Mouse (Mus musculus): ENCODE results near the gene Dapk1.

Gene Dapk1

GRCm38 (mm10) chr13:60662493-60663177 is 60.9 kb downstream of the Dapk1 start:
- DNase-seq (ENCODE audit: extremely low spot score, low spot score): no peak

- no peak for DNase-seq (ENCODE audit: extremely low spot score, low spot score)
Observed at GRCm38 (mm10) chr13:60664058-60664457, 62.3 kb downstream of the Dapk1 start.

DNA sequence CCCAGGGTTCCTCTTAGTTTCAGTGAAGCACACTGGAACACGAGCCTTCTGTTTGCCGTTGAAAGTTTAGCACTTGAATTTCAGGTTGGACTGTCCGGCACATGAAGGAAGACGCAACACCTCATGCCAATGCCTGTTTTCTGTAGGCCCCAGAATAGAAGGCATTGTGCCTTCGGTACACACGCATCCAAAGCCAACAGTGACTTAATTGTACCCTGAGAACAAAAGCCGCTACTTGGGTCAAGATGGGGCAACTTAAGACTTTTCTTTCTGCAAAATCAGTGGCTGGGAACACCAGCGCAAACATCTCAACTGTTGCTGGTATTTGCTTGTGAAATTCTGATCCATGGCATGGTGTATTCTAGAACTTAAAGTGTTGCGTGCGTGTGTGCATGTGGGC is 63.1 kb downstream of the Dapk1 start:
- DNase-seq (ENCODE audit: extremely low spot score, low spot score): no peak

DNA sequence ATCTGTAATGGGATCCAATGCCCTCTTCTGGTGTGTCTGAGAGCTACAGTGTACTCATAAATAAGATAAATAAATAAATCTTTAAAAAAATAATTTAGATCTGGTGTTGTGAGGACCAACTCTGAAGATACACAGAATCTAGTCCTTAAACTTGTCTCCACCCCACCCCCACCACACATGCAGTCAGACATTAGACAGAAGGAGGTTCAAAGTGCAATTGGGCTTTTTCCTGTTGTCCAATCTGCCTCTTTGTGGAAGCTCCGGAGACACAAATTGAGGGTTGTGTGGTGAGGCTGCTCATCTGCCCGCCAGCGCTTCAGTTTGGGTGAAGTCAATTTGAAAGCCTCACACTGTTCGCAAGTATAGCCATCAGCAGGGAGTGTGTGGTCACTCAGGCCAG is 63.7 kb downstream of the Dapk1 start:
- DNase-seq (ENCODE audit: extremely low spot score, low spot score): no peak

DNA sequence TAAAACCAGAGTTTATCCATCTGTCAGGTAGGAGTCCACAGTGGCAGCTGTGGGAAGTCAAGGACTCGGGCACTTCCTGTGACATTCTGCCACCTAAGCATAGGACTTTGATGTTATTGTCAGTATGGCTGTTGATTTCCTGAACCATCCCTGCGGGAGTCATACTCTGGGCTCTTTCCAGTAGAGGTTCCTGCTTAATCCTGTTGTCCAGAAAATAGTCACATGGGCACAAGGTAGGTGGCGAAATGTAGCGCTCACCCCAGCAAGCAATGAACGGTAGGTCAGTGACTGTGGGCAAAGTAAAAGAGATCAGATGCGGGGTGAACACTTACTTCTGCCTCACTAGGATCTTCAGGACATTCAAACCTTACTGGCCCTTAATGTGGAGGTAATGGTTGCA is 66.3 kb downstream of the Dapk1 start:
- DNase-seq (ENCODE audit: extremely low spot score, low spot score): no peak

DNA sequence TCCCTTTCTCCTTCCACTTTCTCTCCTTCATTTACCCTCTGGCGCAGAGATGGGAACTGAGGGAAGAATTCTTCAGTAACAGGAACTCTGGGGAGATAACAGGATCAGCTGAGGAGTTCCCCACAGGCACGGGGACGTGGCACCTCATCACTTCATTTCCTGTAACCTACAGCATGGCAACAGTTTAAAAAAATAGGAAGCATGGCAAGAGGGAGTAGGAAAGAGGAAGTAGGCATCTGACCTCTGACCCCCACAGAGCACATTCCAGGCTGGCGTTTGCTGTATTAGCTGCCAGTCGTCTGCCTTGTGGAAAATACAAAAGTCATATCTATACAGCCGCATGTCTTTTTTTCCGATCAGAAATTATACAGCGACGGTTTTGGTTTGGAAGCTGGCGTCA is 68.9 kb downstream of the Dapk1 start:
- DNase-seq (ENCODE audit: extremely low spot score, low spot score): peak; percentile 19

GRCm38 (mm10) chr13:60671235-60671634 is 69.5 kb downstream of the Dapk1 start:
- no peak for DNase-seq (ENCODE audit: extremely low spot score, low spot score)

DNA sequence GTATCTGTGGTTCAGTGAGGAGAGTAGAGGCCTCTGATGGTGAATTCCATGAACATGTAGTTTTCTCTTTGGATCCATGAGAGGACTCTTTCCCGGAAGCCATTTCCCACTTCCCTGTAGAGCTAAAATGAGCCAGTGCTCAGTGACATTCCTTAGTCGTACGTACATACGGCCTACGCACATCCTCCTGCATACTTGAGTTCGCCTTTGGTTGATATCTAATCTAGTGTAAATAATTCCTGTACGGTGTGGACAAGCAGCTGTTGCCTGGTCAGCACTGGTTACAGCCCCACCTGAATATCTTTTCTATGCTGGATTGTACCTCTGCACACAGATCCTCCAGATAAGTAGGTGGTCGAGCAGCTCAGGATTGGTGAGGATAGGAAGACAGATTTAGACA is 70.5 kb downstream of the Dapk1 start:
- no peak for DNase-seq (ENCODE audit: extremely low spot score, low spot score)

DNA sequence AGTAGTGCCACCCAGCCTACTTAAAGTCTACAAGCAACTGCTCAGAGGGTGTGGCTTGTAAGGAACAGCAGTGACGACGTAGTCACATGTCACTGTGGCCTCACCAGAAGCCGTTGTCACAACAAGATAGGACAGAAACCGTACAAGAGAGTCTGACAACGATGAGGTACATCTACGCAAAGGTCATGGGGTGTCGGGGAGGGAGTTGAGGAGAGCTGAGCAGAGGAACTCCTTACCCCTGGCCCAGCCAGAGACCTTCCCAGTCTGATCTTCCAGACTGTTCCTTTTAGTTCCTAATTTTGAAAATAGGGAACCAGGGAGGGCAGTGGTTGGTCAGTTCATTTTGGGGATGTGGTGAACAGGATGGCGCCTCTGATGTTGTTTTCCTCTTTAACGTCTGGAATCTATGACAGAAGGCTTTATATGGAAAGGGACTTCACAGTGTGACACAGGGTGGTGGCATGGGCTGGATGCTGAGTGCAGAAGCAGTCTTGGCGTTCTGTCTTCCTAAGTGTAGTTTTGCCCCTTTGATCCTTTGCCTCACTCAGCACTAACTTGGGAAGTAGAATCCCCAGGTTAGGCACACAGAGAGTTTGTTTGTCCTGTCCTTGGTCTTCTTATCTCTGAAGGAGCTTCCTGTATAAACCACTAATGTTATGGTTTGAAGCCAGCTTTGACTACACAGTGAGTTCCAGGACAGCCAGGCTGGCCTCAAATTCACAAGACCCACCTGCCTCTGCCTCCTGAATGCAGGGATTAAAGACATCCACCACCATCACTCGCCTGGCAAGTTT is 71.3 kb downstream of the Dapk1 start:
- DNase-seq (ENCODE audit: extremely low spot score, low spot score): no peak

DNA sequence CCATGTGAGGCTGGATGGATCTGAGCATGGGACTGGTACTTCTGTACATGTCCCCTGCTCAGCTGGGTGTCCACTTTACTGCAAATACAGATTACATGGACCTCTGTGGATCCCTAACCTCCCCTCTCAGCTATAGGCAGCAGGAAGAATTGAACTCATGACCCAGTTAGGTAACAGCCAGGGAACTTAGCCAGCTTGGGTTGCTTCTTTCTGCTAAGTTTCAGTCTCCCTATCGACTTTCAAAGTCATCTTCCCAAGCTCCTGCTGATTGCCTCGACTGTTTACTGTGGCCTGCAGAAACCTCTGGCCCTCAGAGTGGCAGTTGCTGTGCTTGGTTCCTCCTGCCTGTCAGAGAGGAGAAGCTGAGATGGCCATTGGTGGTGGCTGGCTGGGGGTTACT is 72.6 kb downstream of the Dapk1 start:
- DNase-seq (ENCODE audit: extremely low spot score, low spot score): peak; percentile 14

DNA sequence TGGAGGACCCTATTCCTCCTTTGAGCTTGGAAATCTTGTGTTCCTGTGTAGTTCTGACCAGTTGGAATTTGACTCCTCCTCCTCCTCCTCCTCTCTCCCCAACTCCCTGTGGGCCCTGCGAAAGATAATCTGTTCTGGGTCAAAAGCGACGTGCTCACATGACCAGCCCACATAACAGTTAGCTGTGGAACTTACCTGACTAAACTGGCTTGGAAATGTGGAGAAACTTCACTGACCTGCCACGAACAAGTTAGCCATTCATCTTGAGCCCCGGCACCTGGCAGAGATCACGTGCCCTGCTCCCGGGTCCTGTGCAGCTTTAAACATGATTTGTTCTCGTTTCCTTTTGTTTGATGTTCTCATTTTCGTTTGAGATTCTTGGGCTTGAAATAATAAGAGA is 73.2 kb downstream of the Dapk1 start:
- peak; percentile 49 for DNase-seq (ENCODE audit: extremely low spot score, low spot score)

- peak; percentile 16 for DNase-seq (ENCODE audit: extremely low spot score, low spot score)
Observed at GRCm38 (mm10) chr13:60675416-60675815, 73.7 kb downstream of the Dapk1 start.

DNA sequence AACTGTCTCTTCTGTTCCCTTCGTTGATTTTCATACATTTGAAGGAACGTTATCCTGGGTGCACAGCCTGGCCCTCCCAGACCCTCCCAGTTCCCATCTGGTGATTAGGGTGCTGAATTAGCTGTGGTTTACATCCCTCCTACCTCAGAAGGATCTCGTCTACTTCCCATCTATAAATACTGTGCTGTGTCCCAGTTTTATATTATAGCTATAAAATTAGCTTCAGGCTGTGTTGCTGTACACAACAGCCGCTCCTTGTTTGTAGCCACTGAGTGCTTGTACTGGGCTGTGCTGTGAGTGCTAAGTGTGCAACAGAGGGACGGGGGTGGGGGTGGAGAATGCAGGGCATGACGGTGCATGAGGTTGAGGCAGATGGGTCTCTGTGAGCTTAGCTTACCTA is 77.2 kb downstream of the Dapk1 start:
- no peak for DNase-seq (ENCODE audit: extremely low spot score, low spot score)

DNA sequence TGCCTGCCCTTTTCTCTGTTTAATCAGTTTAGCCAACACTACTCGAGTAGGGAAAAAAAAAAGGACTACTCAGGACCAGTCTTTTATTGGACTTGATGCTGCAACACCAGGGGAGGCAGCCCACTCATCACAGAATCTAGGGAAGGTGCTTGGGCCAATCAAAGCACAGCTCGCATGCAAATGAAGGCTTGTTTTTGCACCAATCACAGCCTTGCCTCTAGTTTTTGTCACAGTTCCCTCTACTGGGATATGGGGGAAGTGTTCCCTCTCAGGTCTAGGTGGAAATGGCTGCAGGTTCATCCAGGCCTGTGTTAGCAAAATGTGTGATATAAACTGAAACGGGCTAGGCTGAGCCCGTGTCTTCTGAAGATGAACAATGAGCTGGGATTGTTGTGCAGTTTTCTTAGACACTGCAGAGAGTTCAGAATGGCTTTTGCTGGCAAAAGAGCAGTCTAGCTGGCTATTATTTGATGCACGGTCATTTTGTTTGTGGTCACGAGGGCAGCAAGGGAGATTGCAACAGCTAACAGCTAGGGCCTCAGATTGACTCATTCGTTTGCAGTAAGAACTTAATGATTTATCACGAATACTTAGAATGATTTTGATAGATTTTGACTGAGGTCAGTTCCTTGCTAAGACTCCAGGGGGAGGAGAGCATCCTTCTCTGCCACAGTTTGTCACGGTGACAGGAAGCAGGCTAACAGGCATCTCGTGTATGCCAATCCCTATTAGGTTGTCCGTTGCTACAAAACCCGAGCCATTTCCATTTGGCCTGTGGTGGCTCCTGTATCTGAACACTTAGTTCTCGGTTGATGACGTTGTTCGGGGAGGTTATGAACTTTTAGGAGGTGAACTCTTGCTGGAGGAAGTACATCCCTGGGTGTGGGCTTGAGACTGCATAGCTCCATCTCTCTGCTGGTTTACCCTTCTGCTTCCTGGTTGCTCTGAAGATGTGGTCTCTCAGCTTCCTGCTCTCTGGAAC is 81.3 kb downstream of the Dapk1 start:
- DNase-seq (ENCODE audit: extremely low spot score, low spot score): no peak

- DNase-seq (ENCODE audit: extremely low spot score, low spot score): no peak
Observed at GRCm38 (mm10) chr13:60684050-60684760, 82.5 kb downstream of the Dapk1 start.

DNA sequence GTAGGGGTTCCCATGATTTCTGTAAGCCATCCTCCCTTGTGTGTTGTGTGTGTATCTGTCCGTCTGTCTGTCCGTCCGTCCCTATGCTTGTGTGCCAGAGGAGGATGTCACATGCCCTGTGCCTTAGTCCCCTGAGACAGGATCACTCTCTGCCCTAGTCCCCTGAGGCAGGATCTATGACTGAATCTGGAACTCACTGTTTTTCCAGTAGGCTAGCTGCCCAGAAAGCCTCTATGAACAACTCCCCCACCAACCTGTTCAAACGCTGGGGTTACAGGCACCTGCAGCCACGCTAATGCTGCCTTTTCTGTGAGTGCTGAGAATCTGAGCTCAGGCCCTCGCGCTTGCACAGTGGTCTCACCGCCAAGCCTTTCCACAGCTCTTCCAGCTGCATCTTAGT is 83.1 kb downstream of the Dapk1 start:
- no peak for DNase-seq (ENCODE audit: extremely low spot score, low spot score)

DNA sequence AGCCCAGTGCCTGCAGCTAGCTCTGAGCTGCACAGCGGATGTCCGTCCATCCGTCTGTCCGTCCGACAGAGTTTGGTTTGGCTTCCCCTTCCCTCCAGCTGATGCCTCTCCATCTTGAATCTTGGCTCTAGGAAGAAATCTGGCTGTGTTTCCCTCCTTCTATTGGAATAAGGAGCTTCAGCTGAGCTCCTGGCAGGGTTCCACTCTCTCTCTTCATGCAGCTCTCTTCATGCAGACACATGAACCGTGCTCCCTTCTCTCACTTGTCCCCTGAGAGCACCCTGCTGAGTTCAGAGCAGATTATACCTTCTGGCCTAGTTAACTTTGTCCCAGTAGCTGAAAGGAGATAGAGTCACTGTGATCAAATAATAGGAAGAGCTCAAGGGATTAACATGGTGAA is 83.5 kb downstream of the Dapk1 start:
- no peak for DNase-seq (ENCODE audit: extremely low spot score, low spot score)

- no peak for DNase-seq (ENCODE audit: extremely low spot score, low spot score)
Observed at GRCm38 (mm10) chr13:60686024-60686663, 84.4 kb downstream of the Dapk1 start.

GRCm38 (mm10) chr13:60686967-60687366 is 85.2 kb downstream of the Dapk1 start:
- no peak for DNase-seq (ENCODE audit: extremely low spot score, low spot score)

DNA sequence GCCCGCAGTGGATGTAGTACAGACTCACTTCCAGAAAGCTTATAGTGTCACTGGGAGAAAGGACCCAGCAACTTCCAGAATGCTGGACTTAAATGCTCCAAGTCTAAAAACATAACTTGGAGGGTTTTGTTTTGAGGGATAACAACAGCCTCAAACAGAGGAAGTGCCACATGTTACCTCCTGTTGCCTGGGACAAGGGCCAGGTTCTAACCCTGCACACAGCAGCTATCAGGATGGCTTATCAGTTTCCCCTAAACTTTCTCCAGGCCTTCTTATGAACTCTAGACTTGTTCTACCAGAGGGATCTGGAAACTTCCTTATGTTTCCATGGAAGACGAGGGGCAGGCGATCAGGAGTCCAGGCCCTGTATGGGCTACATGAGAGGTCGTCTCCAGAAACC is 85.7 kb downstream of the Dapk1 start:
- no peak for DNase-seq (ENCODE audit: extremely low spot score, low spot score)

DNA sequence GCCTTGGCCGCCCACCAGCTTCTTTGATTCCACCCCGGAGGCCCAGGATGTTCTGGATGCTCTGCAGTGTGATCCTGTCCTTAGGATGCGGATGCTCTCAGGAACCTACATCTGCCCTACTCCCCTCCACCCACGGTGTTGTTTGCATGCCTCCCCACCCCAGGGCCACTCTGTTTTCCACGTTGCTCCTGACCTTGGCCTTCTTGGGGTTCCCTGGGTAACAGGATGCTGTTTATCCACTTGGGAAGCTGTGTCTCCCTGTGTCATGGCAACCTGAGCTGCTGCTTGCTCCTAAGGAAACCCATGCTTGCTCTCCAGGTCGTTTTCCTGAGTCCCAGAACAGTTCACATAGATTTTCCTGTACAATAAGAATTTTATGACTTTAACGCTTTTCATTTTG is 86.1 kb downstream of the Dapk1 start:
- DNase-seq (ENCODE audit: extremely low spot score, low spot score): no peak

Measured in neural tube, embryonic 10.5 days (tissue).